Mouse (Mus musculus): ENCODE data around the gene Foxj1. TPM values are rescaled to one million over a fixed set of nuclear protein-coding genes. Genes with fewer than 3 reads are reported as not detected.

Foxj1 gene
- polyA plus RNA-seq, 1 experiment from 2014 or later = 0.07 TPM

DNA sequence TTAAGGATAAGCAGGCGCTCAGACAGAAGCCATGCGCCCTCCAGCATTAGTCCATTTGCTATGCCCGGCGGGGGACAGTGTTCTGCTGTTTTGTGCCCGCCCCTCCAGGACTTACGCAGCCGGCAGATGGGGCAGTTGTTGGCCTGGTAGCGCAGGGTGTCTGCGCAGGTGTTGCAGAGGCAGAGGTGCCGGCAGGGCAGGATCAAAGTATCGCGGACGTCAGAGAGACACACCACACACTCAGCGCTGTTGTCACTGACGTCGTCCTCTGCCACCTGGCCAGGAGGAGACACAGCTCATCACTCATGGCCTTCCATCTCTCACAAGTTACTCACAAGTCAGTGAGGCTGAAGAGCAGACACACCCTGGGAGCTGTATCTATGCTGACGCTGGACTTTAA lies 19.3 kb upstream of the Foxj1 start:
- Histone ChIP-seq H3K4me2 (no peak overlapping the region), H3K4me1 (ENCODE audit: control insufficient read depth, insufficient read depth, low read length) (no peaks in the 10 kb centered on the region), H3K27ac (ENCODE audit: low read depth, low read length) (no peak overlapping the region; the same call in 1 of the 2 replicates), H3K9me3 (replicated peaks; ENCODE audit: control insufficient read depth, low read length) (no peaks in the 10 kb centered on the region), H3K9ac (ENCODE audit: low read depth, low read length) (no peak overlapping the region), H3K27me3 (ENCODE audit: control insufficient read depth, insufficient read depth, low read length) (no peaks in the 10 kb centered on the region), H3K4me3 (ENCODE audit: low read depth, low read length) (no peak overlapping the region), H3K36me3 (ENCODE audit: control insufficient read depth, insufficient read depth, low read length) (peaks cover 3% of the 10 kb centered on the region; the same call in 1 of the 2 replicates)
- WGBS (ENCODE audit: insufficient replicate concordance) = 38% methylated on average over 17 of the region's 17 CpGs
- ATAC-seq (replicated peaks; ENCODE audit: insufficient number of reproducible peaks, low FRiP score, low TSS enrichment) = no peak

GRCm38 (mm10) chr11:116353535-116353934 lies 18.3 kb upstream of the Foxj1 start:
- WGBS (ENCODE audit: insufficient replicate concordance) = 78% methylated on average over 8 of the region's 8 CpGs
- no peak overlapping the region for H3K9ac ChIP-seq (ENCODE audit: low read depth, low read length)

GRCm38 (mm10) chr11:116351294-116351693 lies 16.1 kb upstream of the Foxj1 start:
- Histone ChIP-seq H3K27me3 (ENCODE audit: control insufficient read depth, insufficient read depth, low read length) (no peaks in the 10 kb centered on the region), H3K4me3 (ENCODE audit: low read depth, low read length) (no peak overlapping the region), H3K27ac (ENCODE audit: low read depth, low read length) (no peak overlapping the region), H3K9ac (ENCODE audit: low read depth, low read length) (no peak overlapping the region), H3K4me2 (no peak overlapping the region), H3K9me3 (replicated peaks; ENCODE audit: control insufficient read depth, low read length) (no peaks in the 10 kb centered on the region), H3K36me3 (ENCODE audit: control insufficient read depth, insufficient read depth, low read length) (peaks cover 9% of the 10 kb centered on the region), H3K4me1 (ENCODE audit: control insufficient read depth, insufficient read depth, low read length) (0 out of 2 replicates have a peak, but pooled peaks cover 5% of the 10 kb centered on the region)
- ATAC-seq (replicated peaks; ENCODE audit: insufficient number of reproducible peaks, low FRiP score, low TSS enrichment) = no peak
- WGBS (ENCODE audit: insufficient replicate concordance) = 83% methylated on average over 5 of the region's 5 CpGs

More at GRCm38 (mm10) chr11:116353535-116353934, 18.3 kb upstream of the Foxj1 start:
- Histone ChIP-seq H3K36me3 (ENCODE audit: control insufficient read depth, insufficient read depth, low read length) (peaks cover 6% of the 10 kb centered on the region), H3K27me3 (ENCODE audit: control insufficient read depth, insufficient read depth, low read length) (no peaks in the 10 kb centered on the region), H3K27ac (ENCODE audit: low read depth, low read length) (no peak overlapping the region), H3K4me2 (no peak overlapping the region), H3K9me3 (replicated peaks; ENCODE audit: control insufficient read depth, low read length) (no peaks in the 10 kb centered on the region), H3K4me1 (ENCODE audit: control insufficient read depth, insufficient read depth, low read length) (no peaks in the 10 kb centered on the region), H3K4me3 (ENCODE audit: low read depth, low read length) (no peak overlapping the region)
- no peak for ATAC-seq (replicated peaks; ENCODE audit: insufficient number of reproducible peaks, low FRiP score, low TSS enrichment)

- no peak overlapping the region for H3K4me2 ChIP-seq
- no peak overlapping the region for H3K4me3 ChIP-seq (ENCODE audit: low read depth, low read length)
- H3K27ac ChIP-seq (ENCODE audit: low read depth, low read length) = no peak overlapping the region
- H3K27me3 ChIP-seq (ENCODE audit: control insufficient read depth, insufficient read depth, low read length) = no peaks in the 10 kb centered on the region
- no peak for ATAC-seq (replicated peaks; ENCODE audit: insufficient number of reproducible peaks, low FRiP score, low TSS enrichment)
- 0 out of 2 replicates have a peak, but pooled peaks cover 5% of the 10 kb centered on the region for H3K4me1 ChIP-seq (ENCODE audit: control insufficient read depth, insufficient read depth, low read length)
- no peaks in the 10 kb centered on the region for H3K9me3 ChIP-seq (replicated peaks; ENCODE audit: control insufficient read depth, low read length)
- no peak overlapping the region for H3K9ac ChIP-seq (ENCODE audit: low read depth, low read length)
- WGBS (ENCODE audit: insufficient replicate concordance) = 46% methylated on average over 5 of the region's 5 CpGs
- peaks cover 6% of the 10 kb centered on the region for H3K36me3 ChIP-seq (ENCODE audit: control insufficient read depth, insufficient read depth, low read length)
These were observed 12.8 kb upstream of the Foxj1 start for GRCm38 (mm10) chr11:116347955-116348354.

DNA sequence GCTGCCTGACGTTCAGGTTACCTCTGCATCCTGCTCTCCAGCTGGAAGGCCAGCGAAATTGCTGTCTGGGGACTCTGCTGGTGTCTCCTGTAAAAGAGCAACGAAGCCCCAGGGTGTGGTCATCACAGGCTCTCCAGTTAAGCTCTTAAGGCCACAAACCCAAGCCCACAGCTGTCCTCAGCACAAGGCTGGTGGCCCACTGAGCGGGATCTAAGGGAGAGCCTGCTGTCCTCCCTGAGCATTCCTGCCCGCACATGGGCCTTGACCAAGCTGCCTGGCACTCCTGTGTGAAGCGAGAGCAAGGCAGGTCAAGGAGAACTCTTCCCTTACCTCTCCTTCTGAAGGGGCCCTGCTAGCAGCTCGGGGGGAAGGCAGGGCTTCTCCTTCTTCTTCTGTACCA lies 11.8 kb upstream of the Foxj1 start:
- H3K36me3 ChIP-seq (ENCODE audit: control insufficient read depth, insufficient read depth, low read length) = peaks cover 6% of the 10 kb centered on the region
- no peaks in the 10 kb centered on the region for H3K27me3 ChIP-seq (ENCODE audit: control insufficient read depth, insufficient read depth, low read length)

DNA sequence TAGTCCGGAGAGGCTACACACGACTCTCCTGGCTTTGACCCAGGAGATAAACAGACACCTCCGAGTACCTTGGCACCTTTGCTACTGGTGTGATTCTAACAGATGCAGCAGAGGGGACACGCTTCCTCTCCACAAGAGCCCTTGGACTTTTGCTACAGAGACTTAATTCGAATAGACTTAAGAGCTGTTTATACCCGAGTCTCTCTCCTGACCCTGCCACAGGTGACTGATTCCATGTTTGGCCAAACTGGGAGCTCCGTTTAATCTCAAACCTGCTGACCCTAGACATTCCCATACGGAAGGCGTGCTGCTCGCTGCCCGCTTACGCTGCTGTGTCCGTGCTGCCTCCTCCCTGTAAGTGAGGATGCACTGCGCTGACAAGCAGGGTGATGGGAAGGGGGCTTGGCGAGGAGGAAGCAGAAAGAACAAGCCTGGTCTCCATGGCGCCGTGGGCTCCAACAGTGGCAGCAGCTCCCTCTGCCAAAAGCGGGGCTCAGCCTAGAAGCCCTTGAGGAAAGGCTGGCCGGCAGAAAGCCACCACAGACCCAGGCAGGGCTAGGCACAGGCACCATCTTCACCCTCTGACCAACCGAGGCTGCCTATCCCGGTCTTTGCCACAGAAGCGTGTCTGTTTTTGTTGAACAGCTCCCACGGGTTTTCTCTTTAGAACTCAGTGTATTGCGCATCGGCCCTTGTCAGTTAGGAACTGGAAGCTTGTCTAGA lies 7.0 kb upstream of the Foxj1 start:
- 60% methylated on average over 25 of the region's 25 CpGs for WGBS (ENCODE audit: insufficient replicate concordance)
- H3K36me3 ChIP-seq (ENCODE audit: control insufficient read depth, insufficient read depth, low read length) = peaks cover 2% of the 10 kb centered on the region

More for the DNA sequence above, 11.8 kb upstream of the Foxj1 start:
- Histone ChIP-seq H3K9ac (ENCODE audit: low read depth, low read length) (no peak overlapping the region), H3K4me3 (ENCODE audit: low read depth, low read length) (no peak overlapping the region), H3K27ac (ENCODE audit: low read depth, low read length) (no peak overlapping the region), H3K9me3 (replicated peaks; ENCODE audit: control insufficient read depth, low read length) (no peaks in the 10 kb centered on the region), H3K4me2 (no peak overlapping the region), H3K4me1 (ENCODE audit: control insufficient read depth, insufficient read depth, low read length) (0 out of 2 replicates have a peak, but pooled peaks cover 7% of the 10 kb centered on the region)
- WGBS (ENCODE audit: insufficient replicate concordance) = 70% methylated on average over 7 of the region's 7 CpGs
- no peak for ATAC-seq (replicated peaks; ENCODE audit: insufficient number of reproducible peaks, low FRiP score, low TSS enrichment)

GRCm38 (mm10) chr11:116337531-116337930 lies 2.3 kb upstream of the Foxj1 start:
- no peak overlapping the region for H3K4me2 ChIP-seq
- no peak overlapping the region for H3K27ac ChIP-seq (ENCODE audit: low read depth, low read length)
- H3K4me3 ChIP-seq (ENCODE audit: low read depth, low read length) = no peak overlapping the region
- no peaks in the 10 kb centered on the region for H3K9me3 ChIP-seq (replicated peaks; ENCODE audit: control insufficient read depth, low read length)
- H3K36me3 ChIP-seq (ENCODE audit: control insufficient read depth, insufficient read depth, low read length) = no peaks in the 10 kb centered on the region
- H3K4me1 ChIP-seq (ENCODE audit: control insufficient read depth, insufficient read depth, low read length) = peaks cover 19% of the 10 kb centered on the region
- H3K27me3 ChIP-seq (ENCODE audit: control insufficient read depth, insufficient read depth, low read length) = peaks cover 38% of the 10 kb centered on the region
- no peak for ATAC-seq (replicated peaks; ENCODE audit: insufficient number of reproducible peaks, low FRiP score, low TSS enrichment)
- no peak overlapping the region for H3K9ac ChIP-seq (ENCODE audit: low read depth, low read length)
- WGBS (ENCODE audit: insufficient replicate concordance) = 76% methylated on average over 6 of the region's 6 CpGs

More for the DNA sequence above, 7.0 kb upstream of the Foxj1 start:
- Histone ChIP-seq H3K4me1 (ENCODE audit: control insufficient read depth, insufficient read depth, low read length) (0 out of 2 replicates have a peak, but pooled peaks cover 2% of the 10 kb centered on the region), H3K27ac (ENCODE audit: low read depth, low read length) (no peak overlapping the region), H3K27me3 (ENCODE audit: control insufficient read depth, insufficient read depth, low read length) (peaks cover 6% of the 10 kb centered on the region), H3K9ac (ENCODE audit: low read depth, low read length) (no peak overlapping the region), H3K9me3 (replicated peaks; ENCODE audit: control insufficient read depth, low read length) (no peaks in the 10 kb centered on the region), H3K4me3 (ENCODE audit: low read depth, low read length) (no peak overlapping the region), H3K4me2 (no peak overlapping the region; the same call in 1 of the 2 replicates)
- ATAC-seq (replicated peaks; ENCODE audit: insufficient number of reproducible peaks, low FRiP score, low TSS enrichment) = no peak

DNA sequence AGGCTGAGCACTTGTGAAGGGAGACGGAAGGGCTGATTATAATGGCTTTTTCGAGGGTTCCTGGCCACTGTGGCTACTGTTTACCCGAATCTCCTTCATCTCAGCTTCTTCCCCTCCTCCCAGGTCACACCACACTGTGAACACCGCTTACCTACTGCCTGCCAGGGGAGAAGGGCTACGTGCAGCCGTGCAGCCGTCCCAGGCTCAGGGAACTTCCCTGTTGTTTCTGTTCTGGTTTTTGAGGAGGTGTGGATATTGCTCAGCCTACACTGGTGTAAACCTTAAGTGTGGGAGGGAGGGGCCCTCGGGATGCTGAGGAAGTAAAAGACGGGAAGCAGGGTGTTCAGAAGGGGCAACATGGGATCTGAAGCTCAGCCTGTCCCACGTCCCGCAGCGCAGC lies 1.8 kb upstream of the Foxj1 start:
- Histone ChIP-seq H3K4me2 (no peak overlapping the region), H3K4me3 (ENCODE audit: low read depth, low read length) (no peak overlapping the region), H3K9me3 (replicated peaks; ENCODE audit: control insufficient read depth, low read length) (no peaks in the 10 kb centered on the region), H3K9ac (ENCODE audit: low read depth, low read length) (peak overlapping the region; percentile 24; the same call in 1 of the 2 replicates), H3K36me3 (ENCODE audit: control insufficient read depth, insufficient read depth, low read length) (no peaks in the 10 kb centered on the region), H3K27ac (ENCODE audit: low read depth, low read length) (no peak overlapping the region), H3K27me3 (ENCODE audit: control insufficient read depth, insufficient read depth, low read length) (peaks cover 41% of the 10 kb centered on the region), H3K4me1 (ENCODE audit: control insufficient read depth, insufficient read depth, low read length) (peaks cover 22% of the 10 kb centered on the region)
- no peak for ATAC-seq (replicated peaks; ENCODE audit: insufficient number of reproducible peaks, low FRiP score, low TSS enrichment)
- WGBS (ENCODE audit: insufficient replicate concordance) = 54% methylated on average over 12 of the region's 12 CpGs

GRCm38 (mm10) chr11:116336393-116336792 lies 1.2 kb upstream of the Foxj1 start:
- peaks cover 23% of the 10 kb centered on the region for H3K4me1 ChIP-seq (ENCODE audit: control insufficient read depth, insufficient read depth, low read length)
- H3K9me3 ChIP-seq (replicated peaks; ENCODE audit: control insufficient read depth, low read length) = no peaks in the 10 kb centered on the region
- no peak overlapping the region for H3K4me3 ChIP-seq (ENCODE audit: low read depth, low read length)
- peak overlapping the region; percentile 87; the same call in 1 of the 2 replicates for H3K4me2 ChIP-seq
- ATAC-seq (replicated peaks; ENCODE audit: insufficient number of reproducible peaks, low FRiP score, low TSS enrichment) = no peak
- 85% methylated on average over 4 of the region's 4 CpGs for WGBS (ENCODE audit: insufficient replicate concordance)
- no peak overlapping the region for H3K27ac ChIP-seq (ENCODE audit: low read depth, low read length)
- H3K36me3 ChIP-seq (ENCODE audit: control insufficient read depth, insufficient read depth, low read length) = no peaks in the 10 kb centered on the region
- H3K9ac ChIP-seq (ENCODE audit: low read depth, low read length) = no peak overlapping the region
- H3K27me3 ChIP-seq (ENCODE audit: control insufficient read depth, insufficient read depth, low read length) = peaks cover 47% of the 10 kb centered on the region
